ENCODE assay signal across 16 mouse cellular contexts in the genomic region with DNA sequence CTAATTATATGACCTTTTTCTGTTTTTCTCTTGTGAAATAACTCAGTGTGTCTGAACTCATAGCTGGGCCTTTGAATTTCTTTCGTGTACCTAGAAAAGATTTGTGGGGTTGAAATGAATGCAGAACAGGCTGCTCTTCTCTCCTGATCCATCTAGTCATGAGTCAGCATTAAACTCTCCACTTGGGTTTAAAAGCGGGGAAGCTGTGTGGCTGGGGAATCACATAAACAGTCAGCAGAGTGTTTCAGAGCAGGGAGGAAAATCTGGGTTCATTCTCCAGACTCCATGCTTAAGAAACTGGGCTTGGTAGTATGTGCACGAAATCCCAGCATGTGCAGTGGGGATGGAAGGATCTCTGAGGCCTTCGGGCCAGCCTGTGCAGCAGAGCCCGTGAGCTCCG.
DNase-seq lines count a peak whose midpoint lies in the region; ATAC-seq and TF ChIP-seq lines count a peak whose summit lies in the region.
"Had no signal": no experiment of that assay in that cellular context is flagged by ENCODE, and none has a peak within 500 bp of the region (broad histone marks: within the 10 kb centered on the region; RNA-seq: fewer than 3 reads in every experiment).

No protein-coding gene starts in this region.

- 61% methylated on average over 6 of the region's 6 CpGs for WGBS in hindbrain, embryonic 12.5 days
- WGBS in hindbrain, embryonic 10.5 days, result 71% methylated on average over 6 of the region's 6 CpGs
- WGBS in stomach, embryonic 16.5 days, result 59% methylated on average over 6 of the region's 6 CpGs
- 56% methylated on average over 6 of the region's 6 CpGs for WGBS in stomach, postnatal 0 days
- 47% methylated on average over 6 of the region's 6 CpGs for WGBS in embryonic facial prominence, embryonic 14.5 days

- H3K27ac ChIP-seq in hindbrain, embryonic 12.5 days, result 0 out of 2 replicates have a peak overlapping the region, but pooled peaks have one; percentile 31
- no peak overlapping the region for H3K27ac ChIP-seq in hindbrain, embryonic 10.5 days
- H3K27ac ChIP-seq in stomach, embryonic 16.5 days (ENCODE audit: low read length), result peak overlapping the region; percentile 23; the same call in 1 of the 2 replicates
- no peak overlapping the region for H3K27ac ChIP-seq in stomach, postnatal 0 days (replicated peaks)
- 0 out of 2 replicates have a peak overlapping the region, but pooled peaks have one; percentile 48 for H3K27ac ChIP-seq in embryonic facial prominence, embryonic 14.5 days (replicated peaks; ENCODE audit: low read depth, low read length)
- H3K27ac ChIP-seq: limb, embryonic 13.5 days; liver, embryonic 14.5 days had no signal

- no peak for ATAC-seq in hindbrain, embryonic 12.5 days (ENCODE audit: low FRiP score)
- ATAC-seq in stomach, embryonic 16.5 days (ENCODE audit: insufficient read depth, low FRiP score), result no peak
- ATAC-seq in stomach, postnatal 0 days (ENCODE audit: low FRiP score, low TSS enrichment), result no peak
- no peak for ATAC-seq in embryonic facial prominence, embryonic 14.5 days (ENCODE audit: low read depth)

- no peak for TF ChIP-seq CTCF in stomach, postnatal 0 days (IDR thresholded peaks at IDR 0.05; ENCODE audit: low read depth)

- no peaks in the 10 kb centered on the region for H3K36me3 ChIP-seq in hindbrain, embryonic 12.5 days
- no peaks in the 10 kb centered on the region for H3K36me3 ChIP-seq in hindbrain, embryonic 10.5 days
- H3K36me3 ChIP-seq in stomach, embryonic 16.5 days (ENCODE audit: control insufficient read depth, insufficient read depth, low read length), result no peaks in the 10 kb centered on the region
- H3K36me3 ChIP-seq in stomach, postnatal 0 days (ENCODE audit: control insufficient read depth, insufficient read depth, low read length), result no peaks in the 10 kb centered on the region
- H3K36me3 ChIP-seq in embryonic facial prominence, embryonic 14.5 days (ENCODE audit: control insufficient read depth, insufficient read depth, low read length), result no peaks in the 10 kb centered on the region
- H3K36me3 ChIP-seq: G1E; limb, embryonic 13.5 days had no signal

- H3K4me3 ChIP-seq in hindbrain, embryonic 12.5 days, result no peak overlapping the region
- no peak overlapping the region for H3K4me3 ChIP-seq in hindbrain, embryonic 10.5 days
- H3K4me3 ChIP-seq in stomach, embryonic 16.5 days (replicated peaks; ENCODE audit: low read length), result no peak overlapping the region
- no peak overlapping the region for H3K4me3 ChIP-seq in stomach, postnatal 0 days (ENCODE audit: low read depth, low read length)
- no peak overlapping the region for H3K4me3 ChIP-seq in embryonic facial prominence, embryonic 14.5 days (ENCODE audit: low read depth, low read length)
- H3K4me3 ChIP-seq: limb, embryonic 13.5 days had no signal

- no peak overlapping the region for H3K4me2 ChIP-seq in hindbrain, embryonic 12.5 days (replicated peaks)
- no peak overlapping the region for H3K4me2 ChIP-seq in stomach, embryonic 16.5 days (ENCODE audit: low read depth, low read length)
- no peak overlapping the region for H3K4me2 ChIP-seq in stomach, postnatal 0 days (replicated peaks; ENCODE audit: low read depth)
- no peak overlapping the region for H3K4me2 ChIP-seq in embryonic facial prominence, embryonic 14.5 days (ENCODE audit: low read depth, low read length)
- H3K4me2 ChIP-seq: limb, embryonic 13.5 days had no signal

- H3K27me3 ChIP-seq in hindbrain, embryonic 12.5 days, result no peaks in the 10 kb centered on the region
- no peaks in the 10 kb centered on the region for H3K27me3 ChIP-seq in hindbrain, embryonic 10.5 days (ENCODE audit: insufficient read depth, poor library complexity, severe bottlenecking)
- no peaks in the 10 kb centered on the region for H3K27me3 ChIP-seq in stomach, embryonic 16.5 days (ENCODE audit: control insufficient read depth, insufficient read depth, low read length)
- no peaks in the 10 kb centered on the region for H3K27me3 ChIP-seq in stomach, postnatal 0 days (ENCODE audit: control insufficient read depth, insufficient read depth, low read length)
- no peaks in the 10 kb centered on the region for H3K27me3 ChIP-seq in embryonic facial prominence, embryonic 14.5 days (replicated peaks; ENCODE audit: control insufficient read depth, insufficient read depth, low read length)
- H3K27me3 ChIP-seq: limb, embryonic 13.5 days had no signal

- TF ChIP-seq EP300 in stomach, postnatal 0 days (optimal IDR thresholded peaks at IDR 0.05), result no peak

- H3K9ac ChIP-seq in hindbrain, embryonic 12.5 days, result no peak overlapping the region
- no peak overlapping the region for H3K9ac ChIP-seq in stomach, embryonic 16.5 days (ENCODE audit: low read length)
- H3K9ac ChIP-seq in stomach, postnatal 0 days (ENCODE audit: low read length), result no peak overlapping the region
- H3K9ac ChIP-seq in embryonic facial prominence, embryonic 14.5 days (ENCODE audit: low read depth, low read length), result no peak overlapping the region
- H3K9ac ChIP-seq: limb, embryonic 13.5 days; liver, embryonic 14.5 days had no signal

- DNase-seq in hindbrain, embryonic 10.5 days (ENCODE audit: low spot score), result no peak
- no peak for DNase-seq in stomach, postnatal 0 days (ENCODE audit: low spot score)
- no peak for DNase-seq in embryonic facial prominence, embryonic 14.5 days (ENCODE audit: low spot score)
- peak; percentile 40 for DNase-seq in telencephalon, adult 2 months (ENCODE audit: low read depth, low spot score)
- DNase-seq in ovary, postnatal 10 days (ENCODE audit: low spot score), result no peak
- no peak for DNase-seq in lung, postnatal 14 days
- DNase-seq: cerebellum, postnatal 14 days; heart, adult 18-20 months; kidney, adult 18-20 months; kidney, postnatal 10 days; thymus, postnatal 36 days had no signal

- H3K4me1 ChIP-seq in hindbrain, embryonic 12.5 days, result peaks cover 7% of the 10 kb centered on the region
- H3K4me1 ChIP-seq in hindbrain, embryonic 10.5 days (replicated peaks), result peaks cover 8% of the 10 kb centered on the region
- no peaks in the 10 kb centered on the region for H3K4me1 ChIP-seq in stomach, embryonic 16.5 days (ENCODE audit: control insufficient read depth, insufficient read depth, low read length)
- no peaks in the 10 kb centered on the region for H3K4me1 ChIP-seq in stomach, postnatal 0 days (replicated peaks; ENCODE audit: control insufficient read depth, insufficient read depth)
- peaks cover 16% of the 10 kb centered on the region; the same call in 1 of the 2 replicates for H3K4me1 ChIP-seq in embryonic facial prominence, embryonic 14.5 days (ENCODE audit: control insufficient read depth, insufficient read depth, low read length)

- H3K9me3 ChIP-seq in hindbrain, embryonic 12.5 days (replicated peaks), result no peaks in the 10 kb centered on the region
- H3K9me3 ChIP-seq in hindbrain, embryonic 10.5 days, result no peaks in the 10 kb centered on the region
- no peaks in the 10 kb centered on the region for H3K9me3 ChIP-seq in stomach, embryonic 16.5 days (replicated peaks; ENCODE audit: control insufficient read depth, low read length)
- H3K9me3 ChIP-seq in stomach, postnatal 0 days (ENCODE audit: control insufficient read depth, low read length), result no peaks in the 10 kb centered on the region
- H3K9me3 ChIP-seq in embryonic facial prominence, embryonic 14.5 days (ENCODE audit: control insufficient read depth, low read length), result no peaks in the 10 kb centered on the region
- H3K9me3 ChIP-seq: G1E; limb, embryonic 13.5 days had no signal

Comparison
In these comparisons a context has a peak if more than half of its experiments do, and no peak if none do; other contexts are left out.
1. H3K27ac ChIP-seq: peak in hindbrain, embryonic 12.5 days (single experiment), stomach, embryonic 16.5 days (single experiment) and embryonic facial prominence, embryonic 14.5 days (single experiment); none in hindbrain, embryonic 10.5 days (single experiment) and stomach, postnatal 0 days (single experiment).